Mouse (Mus musculus): ENCODE measurements at regions not wholly inside any gene's neighbourhood (a gene's known extent, or its start where the extent isn't known, plus 50 kb on each side); places are given as distances from the start of the nearest gene placed in this dataset.

DNA sequence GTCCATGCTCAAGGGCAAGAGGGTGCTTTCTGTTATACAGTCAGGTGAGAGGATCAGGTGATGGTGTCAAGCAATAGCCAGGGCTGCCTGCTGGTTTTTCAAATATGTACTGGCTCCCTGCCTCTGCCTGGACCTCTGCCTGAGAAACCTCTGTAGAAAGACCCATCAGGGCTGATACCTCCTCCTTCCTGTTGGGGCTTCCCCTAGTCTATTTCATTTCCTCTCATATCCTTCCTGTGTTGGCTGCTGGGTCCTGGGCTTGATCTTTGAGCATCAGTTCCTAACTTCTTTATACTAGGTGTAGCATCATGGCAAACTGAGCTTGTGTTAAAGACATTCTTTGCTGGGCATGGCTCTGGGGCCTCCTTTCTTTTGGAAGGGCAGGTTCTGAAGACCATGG is 89.5 kb downstream of the Tmem38b start:
- DNase-seq: no peak

DNA sequence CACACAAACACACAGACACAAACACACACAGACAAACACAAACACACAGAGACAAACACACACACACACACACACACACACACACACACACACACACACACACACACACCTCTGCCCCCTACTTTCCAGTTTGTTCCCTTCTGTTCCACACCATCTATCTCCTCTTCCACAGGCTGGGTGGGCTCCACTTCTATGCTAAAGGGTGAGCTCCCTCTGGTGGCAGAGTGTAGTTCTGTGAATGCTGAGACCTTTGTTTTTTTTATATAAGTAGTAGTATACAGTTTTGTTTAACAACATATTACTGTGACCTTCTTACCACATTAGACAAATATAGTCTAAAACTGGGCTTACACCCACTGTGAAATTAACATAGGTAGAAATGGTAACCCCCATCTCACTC is 93.3 kb downstream of the Tmem38b start:
- DNase-seq: peak; percentile 38

DNA sequence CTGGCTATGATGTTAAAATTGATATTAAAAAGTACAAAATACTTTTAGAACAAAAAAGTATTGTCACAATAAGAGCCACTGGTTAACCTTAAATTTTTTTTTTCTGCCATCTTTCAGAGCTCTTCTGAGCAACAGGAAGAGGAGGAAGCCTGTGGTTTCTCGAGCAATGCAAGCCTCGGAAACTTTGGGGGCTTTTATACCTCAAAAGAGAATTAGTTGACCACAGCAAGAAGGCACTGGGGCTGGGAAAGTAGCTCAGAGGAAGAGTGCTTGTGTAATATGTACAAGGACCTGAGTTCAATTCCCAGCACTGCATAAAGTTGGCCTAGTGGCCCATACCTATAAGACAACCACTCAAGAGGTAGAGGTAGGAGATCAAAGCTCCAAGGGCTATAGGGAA is 94.7 kb downstream of the Tmem38b start:
- DNase-seq: no peak

DNA sequence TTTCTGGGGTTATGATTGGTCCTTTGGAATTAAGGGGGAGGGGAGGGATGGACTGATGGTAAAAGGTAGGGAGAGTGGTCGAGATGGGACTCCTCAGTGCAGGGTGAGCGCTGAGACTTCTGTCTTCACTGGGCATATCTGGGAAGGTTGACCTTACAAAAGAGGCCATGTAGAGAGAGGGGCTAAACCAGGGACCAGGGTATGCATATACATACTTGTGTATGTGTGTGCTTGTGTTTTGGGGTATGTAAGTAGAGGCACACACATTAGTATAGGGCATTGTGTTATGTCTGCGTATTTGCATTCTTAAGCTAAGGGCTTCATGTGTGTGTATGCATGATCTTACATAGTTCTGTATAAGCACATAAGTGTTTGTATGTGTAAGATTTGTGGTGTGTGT is 105.2 kb downstream of the Tmem38b start:
- no peak for DNase-seq

DNA sequence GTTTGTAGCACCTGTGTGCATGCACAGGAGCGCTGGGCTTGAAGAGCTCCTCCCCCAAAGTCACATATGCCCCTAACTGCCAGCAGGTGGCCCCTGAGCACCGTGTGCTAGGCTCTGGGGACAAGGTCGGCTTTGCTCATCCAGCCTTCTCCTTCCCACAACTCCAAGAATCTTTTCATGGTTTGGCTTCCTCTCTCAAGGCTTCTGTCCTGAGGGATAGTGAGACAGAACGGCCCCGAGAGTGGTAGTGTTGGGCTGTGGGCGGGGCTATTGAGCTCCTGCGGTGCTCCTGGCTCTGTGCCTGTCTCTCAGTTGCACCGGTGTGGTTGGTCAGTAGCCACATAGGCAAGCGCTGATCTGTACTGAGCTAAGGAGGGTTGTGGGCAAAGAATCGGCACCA is 105.7 kb downstream of the Tmem38b start:
- DNase-seq: peak; percentile 47

DNA sequence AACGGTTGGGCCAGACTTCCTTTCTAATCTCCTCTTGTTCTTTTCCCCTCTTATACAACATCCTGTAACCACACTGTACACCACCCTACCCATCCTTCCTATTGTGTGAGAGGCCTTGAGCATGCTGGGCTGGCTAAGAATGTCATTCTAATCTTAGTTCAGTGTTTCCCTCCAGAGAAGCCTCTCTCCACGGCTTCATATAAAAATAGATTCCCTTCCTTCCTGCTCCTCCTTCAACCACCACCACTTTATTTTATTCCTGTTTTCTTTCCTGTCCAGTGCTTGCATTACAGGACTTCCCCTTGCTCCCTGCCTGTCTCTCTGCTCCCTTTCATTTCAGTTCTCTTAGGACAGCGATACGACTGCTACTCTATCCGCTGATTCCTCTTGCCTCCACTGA is 109.5 kb downstream of the Tmem38b start:
- no peak for DNase-seq

DNA sequence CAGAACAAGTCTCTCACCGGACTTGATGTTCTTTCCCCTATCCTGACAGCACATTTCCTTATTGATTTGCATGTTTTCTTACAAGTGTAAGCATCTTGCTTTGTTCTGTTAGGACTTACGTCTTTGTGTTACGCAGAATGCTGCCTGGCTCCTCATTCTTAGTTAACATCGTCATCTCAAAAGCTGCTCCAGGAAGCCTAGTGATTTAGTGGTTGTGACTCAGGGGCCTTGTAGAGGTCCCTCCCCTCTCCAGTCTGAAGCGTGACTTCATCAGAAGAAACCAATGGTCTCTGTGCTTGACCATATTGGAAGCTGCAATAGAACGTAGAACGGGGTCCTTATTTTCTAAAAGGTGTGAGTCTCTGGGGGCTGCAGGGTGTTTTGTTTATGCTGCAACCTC is 122.9 kb downstream of the Tmem38b start:
- DNase-seq: no peak

DNA sequence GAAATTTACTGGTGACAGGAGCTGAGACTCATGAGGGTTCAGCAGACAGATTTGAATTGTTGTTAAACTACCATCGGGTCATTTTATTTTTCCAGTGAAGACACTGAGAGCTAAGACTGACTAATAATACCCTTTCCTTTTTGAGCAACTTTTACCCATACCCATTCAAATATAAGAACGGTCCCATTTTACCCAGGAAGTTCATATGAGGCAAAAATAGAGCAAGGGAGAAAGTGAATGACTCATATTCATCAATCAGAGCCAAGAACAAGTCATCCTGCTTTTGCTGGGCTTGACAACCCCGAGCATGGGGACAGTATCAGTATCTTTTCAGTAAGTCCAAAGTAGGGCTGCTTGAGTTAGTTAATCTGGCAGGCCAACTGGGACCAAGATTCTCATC is 123.3 kb downstream of the Tmem38b start:
- no peak for DNase-seq

DNA sequence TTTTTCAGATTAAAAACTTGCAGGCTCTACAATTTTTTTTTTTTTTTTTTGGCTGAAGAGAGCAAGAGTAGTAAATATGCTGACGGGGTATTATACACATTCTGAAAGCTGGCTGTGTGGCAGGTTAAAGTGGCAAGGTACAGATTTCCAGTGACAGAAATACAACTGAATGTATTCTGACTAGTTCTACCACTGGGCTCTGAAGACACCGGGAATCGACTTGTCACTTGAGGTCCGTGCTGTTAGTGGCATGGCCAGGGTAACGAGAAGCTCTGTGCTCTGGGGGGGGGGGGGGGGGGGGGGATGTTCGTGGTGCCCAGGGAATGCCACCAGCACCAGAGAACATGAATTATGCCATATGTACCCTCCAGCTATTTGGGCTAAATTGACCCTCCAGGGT is 124.7 kb downstream of the Tmem38b start:
- no peak for DNase-seq

DNA sequence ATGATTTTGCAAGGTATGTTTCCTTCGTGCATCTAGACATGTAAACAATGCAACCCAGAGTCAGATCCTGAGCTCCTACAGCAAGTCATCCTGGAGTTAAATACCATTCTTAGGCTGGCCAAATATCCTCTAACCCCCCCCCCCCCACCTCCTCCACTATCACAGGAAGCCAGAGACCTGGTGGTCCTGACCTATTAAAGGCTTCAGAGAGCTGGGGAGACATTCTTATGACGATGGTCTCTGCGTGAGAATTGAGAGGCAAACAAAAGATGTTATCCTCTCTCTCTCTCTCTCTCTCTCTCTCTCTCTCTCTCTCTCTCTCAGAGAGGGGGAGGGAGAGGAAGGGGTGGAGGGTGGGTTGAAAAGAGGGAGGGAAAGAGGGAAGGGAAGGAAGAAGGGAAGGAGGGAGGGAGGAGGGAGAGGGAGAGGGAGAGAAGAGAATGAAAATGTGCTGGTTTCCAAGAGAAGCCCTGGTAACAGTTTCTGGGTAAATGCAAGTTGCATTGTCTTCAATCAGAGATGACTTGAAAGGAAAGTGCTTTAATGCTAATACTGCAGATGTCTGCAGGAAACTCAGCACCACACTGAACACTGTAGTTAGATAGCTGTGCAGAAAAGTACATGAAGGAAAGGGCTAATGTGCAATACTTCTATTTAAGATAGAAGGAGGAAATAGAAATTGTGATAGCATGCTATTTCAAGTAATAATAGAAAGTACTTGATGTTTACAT is 125.3 kb downstream of the Tmem38b start:
- no peak for DNase-seq

DNA sequence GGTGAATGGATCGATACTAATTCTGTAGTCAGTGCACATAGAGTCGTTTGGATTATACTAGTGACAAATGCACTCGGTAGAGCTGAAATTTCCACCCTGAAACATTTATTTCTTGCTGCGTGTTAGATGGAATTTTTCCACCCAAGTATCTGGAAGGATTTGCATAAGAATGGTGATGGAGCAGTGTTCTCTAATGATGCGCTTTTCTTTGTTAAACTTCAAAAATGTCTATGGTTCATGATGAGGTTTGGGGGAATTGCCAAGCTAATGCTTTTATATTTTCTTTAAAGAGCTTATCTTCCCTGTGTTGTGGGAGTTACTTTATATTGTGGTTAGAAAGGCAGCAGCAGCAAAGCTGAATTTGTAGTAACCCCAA is 125.9 kb downstream of the Tmem38b start:
- no peak for DNase-seq

DNA sequence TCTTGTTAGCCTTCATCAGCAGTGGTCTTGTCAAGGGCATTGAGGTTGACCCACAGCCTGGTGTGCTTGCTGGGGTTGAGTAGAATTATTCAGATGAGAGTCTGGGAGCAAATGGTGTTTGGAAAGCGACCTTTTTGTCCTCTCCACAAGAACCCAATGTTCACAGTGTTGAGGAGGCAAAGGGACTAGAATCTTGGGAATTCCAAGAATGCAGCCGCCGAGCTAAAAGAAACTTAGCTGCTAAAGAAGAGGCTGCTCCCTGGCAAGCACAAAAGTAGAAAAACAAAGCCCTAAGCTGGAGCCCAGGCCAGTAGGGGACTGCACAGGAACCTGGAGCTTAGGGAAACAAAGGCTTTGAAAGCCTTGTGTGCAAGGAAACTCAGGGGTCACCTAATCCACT is 126.4 kb downstream of the Tmem38b start:
- peak; percentile 29 for DNase-seq

DNA sequence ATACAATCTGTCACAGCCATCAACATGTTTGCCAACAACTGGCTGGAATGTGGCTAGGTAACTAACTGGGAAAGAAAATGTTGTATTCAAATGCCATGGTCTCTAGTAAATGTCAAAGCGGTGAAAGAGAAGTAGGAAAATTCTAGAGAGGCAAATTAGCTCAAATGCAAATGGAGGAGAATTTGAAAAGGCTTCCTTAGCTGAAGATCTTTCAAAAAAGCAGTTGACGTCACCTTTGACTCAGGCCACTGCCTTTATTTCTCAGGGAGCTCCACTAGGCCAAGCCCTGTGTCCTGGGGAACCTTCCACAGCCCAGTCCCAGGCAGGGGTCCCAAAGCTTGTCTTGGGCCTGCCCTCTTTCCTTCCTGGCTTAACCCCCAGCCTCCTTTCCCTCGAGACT is 136.6 kb downstream of the Tmem38b start:
- no peak for DNase-seq

DNA sequence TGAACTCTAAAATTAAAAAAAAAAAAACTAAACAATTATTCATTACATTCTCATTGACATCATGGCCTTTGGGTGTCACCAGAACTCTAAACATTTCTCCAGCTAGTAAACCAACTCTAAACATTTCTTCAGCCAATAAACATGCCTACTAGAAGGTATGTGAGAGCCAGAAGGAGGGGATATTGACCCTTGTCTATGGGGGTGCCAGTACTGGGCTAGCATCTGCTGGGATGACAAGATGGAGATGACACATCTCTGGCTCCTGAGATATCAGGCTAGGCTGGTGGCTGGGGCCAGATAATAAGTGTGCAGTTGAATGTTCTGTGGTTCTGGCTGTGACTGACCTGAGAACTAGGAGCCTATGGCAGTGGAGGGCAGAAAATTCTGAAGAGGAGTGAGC is 144.6 kb downstream of the Tmem38b start:
- DNase-seq: no peak

DNA sequence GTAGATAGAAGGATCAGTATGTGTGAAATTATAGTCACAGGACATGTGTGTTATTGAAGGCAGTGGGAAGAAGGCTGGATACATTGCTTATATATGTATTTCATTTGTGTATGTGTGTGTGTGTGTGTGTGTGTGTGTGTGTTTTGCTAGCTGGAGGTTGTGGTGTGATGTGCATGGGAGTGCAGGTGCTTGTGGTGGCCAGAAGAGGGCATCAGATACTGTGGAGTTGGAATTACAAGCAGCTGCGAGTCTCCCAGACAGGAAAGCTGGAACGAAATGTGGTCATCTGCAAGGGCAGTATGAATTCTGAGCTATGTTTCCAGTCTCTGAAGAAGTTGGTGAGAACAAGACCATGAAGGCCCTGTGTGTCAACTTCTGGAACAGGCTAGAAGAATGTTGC is 145.1 kb downstream of the Tmem38b start:
- DNase-seq: no peak

DNA sequence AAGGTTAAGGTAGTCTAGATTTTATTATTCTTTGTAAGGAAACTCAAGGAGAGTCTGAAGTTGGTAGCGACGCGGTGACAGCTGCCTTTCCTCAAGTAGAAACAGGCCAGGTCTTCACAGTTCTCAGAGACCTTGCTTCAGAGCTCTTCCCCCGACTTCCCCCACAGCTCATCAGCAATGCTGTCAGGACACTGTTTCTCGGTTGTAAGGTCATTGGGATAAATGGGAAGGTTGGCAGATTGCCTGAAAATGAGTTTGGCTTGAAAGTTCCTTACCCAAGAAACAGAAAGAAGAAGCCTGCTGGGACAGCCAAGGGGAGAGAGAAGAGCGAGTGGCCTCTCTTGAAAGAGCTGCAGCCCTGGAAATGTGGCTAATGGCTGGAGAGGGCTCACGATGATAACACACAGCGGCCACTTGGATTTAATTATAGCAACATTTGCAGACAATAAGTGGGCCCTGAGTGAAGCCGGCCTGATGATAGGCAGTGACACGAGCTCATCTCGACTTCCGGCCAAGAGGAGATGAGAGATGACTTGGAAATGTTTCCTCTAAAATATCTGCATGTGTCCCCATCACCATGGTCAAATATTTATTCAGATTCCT is 150.3 kb downstream of the Tmem38b start:
- DNase-seq: no peak

DNA sequence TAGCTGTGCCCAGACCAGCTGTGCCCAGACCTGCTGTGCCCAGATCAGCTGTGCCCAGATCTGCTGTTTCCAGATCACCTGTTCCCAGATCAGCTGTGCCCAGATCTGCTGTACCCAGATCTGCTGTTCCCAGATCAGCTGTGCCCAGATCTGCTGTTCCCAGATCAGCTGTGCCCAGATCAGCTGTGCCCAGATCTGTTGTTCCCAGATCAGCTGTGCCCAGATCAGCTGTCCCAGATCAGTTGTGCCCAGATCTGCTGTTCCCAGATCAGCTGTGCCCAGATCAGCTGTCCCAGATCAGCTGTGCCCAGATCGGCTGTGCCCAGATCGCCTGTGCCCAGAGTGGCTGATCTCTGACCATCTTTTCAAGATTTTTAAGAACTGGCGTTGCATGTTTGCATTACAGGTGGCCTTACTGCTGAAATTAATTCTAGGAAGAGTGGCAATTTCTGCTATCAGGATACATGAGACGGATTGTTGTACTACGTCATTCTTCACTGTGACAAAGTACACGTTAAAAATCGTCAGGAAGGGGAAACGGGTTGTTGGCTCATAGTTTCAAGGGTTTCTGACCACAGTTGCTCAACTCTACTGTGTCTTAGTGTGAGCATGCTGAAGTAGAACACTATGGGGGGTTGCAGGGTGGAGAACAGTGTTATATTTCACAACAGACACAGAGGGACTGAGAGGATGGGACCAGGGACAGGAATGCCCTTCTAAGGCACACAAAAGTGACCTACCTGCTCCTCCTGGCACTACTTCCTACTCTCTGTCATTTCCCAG is 160.9 kb downstream of the Tmem38b start:
- DNase-seq: no peak

DNA sequence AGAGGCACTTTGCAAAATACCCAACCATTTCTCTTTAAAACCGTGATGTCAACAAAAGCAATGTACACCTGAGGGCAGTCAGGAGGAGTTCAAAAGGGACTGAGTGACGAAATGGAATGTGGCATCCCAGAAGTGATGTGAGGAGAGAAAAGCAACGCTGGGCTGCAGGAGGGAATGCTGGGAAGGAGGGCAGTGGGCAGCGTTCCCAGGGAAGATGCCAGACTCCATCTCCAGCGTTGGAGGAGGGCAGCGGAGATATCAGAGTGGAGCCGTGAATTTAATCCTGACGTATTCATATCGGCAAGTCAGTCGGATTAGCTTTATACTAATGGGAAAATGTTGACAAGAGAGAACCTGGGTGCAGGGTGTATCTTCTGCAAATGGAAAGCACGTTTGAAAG is 161.7 kb downstream of the Tmem38b start:
- DNase-seq: no peak

DNA sequence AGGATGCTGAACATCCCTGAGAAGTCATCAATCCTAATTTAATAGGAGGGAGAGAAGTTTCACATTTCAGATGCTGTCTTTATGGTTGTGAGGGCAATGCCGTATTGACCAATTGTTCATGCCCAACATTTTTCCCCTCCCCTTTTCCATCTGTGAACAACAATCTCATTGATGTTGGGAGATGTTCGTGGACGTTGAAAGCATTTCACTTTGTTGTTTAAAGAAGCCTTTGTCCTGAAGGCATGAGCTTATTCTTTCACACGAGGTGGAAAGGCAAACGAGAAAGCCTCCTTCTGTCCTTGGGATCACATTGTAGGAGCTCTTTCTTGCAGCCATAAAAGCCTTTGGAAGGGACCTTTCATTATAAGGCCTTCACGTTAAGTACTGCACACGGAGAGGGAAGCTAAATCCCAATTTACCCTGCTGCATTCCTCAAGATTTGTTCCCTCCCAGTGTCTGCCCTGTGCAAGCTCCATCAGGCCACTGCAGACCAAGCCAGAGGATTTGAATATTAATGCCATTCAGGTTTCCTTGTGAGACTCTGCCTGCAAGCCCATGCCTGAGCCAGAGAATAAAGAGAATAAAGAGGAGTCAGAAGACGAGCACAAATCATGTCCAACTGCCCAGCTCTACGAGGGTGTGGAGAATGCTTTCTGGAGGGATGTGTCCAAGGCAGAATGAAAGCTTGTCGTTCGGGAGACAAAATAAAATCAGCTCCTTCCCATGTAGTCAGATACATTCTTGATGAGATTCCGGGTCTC is 195.4 kb downstream of the Tmem38b start:
- DNase-seq: no peak

DNA sequence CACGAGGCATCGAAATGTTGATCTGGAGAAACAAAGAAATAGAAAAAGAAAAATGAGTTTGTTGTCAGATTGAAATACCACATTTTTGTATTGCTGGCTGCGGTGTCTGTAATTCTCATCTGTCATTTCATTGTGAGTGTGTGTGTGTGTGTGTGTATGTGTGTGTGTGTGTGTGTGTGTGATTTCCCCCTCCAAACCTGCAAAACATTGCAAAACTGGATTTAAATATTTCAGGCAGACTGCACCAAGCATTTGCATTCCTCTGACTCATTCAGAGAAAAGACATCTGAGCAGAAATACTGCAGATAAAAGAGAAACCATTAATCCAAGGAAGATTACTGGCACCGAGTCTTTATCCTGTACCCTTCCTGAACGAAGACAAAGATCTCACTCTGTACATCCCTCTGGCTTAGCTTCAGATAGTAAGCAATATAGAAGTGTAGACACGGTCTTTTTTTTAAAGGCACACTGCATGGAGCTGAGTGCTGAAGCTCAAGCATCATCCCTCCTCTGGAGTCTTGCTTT is 196.1 kb downstream of the Tmem38b start:
- no peak for DNase-seq

DNA sequence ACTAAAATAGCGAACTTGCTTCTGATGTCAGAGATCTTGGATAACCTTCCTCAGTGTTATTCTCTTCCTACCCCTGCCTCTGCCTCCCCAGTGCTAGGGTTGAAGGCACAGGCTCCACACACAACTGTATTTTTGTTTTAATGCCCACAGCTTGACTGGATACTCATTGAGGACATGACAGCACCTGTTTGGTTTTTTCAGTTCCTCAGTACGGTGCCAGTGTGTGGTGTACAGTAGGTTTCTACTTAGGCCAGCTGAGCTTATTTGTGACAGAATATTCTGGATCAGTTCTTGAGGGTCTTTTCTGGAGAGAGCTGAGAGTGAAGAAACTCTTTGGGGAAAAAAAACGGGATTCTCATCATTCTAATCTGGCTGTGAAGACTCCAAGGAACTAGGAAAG is 201.1 kb downstream of the Tmem38b start:
- no peak for DNase-seq

DNA sequence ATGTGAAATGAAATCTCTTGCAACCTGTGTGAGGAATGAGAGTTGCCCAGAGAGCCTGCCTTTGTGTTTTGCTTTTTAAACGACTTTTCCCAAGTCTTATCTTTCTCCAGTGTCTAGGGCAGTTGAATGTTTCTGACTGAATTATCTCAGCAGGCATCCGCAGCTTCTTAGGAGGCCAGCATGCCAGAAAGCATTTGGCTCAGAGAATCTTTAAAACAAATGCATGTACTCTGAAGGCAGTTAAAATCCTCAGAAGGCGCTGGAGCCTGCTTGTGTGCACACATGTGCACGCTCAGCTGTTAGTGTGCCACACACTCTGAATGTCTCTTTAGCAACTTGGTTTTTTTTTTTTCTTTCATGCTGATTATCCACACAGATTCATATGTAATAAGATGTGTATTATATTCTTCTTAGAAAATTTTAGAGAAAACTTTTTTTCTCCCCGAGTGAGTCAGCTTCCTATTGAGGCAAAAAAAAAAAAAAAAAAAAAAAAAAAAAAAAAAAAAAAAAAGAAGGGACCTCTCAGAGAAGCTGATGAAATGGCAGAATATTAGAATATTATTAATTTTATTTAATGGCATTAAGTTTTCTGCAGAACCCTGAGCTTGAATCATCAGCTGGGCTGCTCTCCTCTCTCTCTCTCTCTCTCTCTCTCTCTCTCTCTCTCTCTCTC is 201.9 kb downstream of the Tmem38b start:
- DNase-seq: no peak
